Mouse (Mus musculus): ENCODE measurements around the gene Cyp26b1. TPM values are rescaled to one million over a fixed set of nuclear protein-coding genes. Genes with fewer than 3 reads are reported as not detected.

The Cyp26b1 gene
- polyA plus RNA-seq, 1 experiment, result 14.5 TPM

DNA sequence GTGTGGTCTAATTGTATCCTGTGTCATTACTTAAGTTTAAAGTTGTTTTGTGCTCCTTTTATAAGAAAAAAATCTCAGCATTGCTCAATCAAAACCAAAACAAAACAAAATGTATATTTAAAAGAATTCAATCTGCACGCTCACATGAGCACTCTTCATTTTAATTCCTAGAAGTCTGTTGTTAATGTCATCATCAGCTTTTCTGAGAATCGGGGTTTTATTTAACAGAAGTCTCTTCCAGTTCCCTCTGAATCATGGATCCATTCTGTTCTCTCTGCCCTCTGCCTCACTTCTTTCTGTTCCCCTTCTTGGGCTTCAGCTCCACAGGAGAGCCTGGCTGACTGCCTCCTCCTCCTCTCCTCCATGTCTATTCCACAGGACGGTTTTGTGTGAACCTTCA lies 49.3 kb downstream of the Cyp26b1 start:
- Histone ChIP-seq H3K27ac (ENCODE audit: insufficient read depth, low read length) (no peak overlapping the region), H3K4me1 (ENCODE audit: control insufficient read depth, insufficient read depth, low read length) (no peaks in the 10 kb centered on the region), H3K27me3 (ENCODE audit: control insufficient read depth, insufficient read depth, low read length) (no peaks in the 10 kb centered on the region), H3K4me3 (replicated peaks; ENCODE audit: insufficient read depth, low read depth, low read length) (no peak overlapping the region)
- DNase-seq, result no peak
- 81% methylated on average over 3 of the region's 3 CpGs for WGBS
- TF ChIP-seq CTCF (IDR thresholded peaks at IDR 0.05; ENCODE audit: borderline replicate concordance, insufficient read depth, low read depth, low read length) (no peak), POLR2A (IDR thresholded peaks at IDR 0.05; ENCODE audit: borderline replicate concordance, insufficient read depth, low read length) (no peak)

DNA sequence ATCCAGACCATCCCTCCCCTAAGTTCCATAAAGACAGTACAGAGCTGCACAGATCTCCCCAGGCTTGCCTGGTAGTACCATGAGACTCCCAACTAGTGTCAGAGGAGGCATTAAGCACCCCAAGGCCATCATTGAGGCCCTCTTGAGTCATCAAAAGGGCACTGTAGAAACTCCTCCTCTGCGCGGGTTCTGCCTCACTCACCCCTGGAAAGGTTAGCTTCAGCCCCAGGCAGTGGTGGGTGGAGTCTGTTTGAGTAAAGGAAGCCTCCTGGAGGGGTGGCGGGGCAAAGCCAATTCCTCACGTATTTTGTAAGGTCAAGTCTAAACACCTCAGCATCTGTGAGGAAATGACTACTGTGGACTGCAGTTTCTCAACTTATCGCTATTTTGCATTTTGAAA lies 50.2 kb downstream of the Cyp26b1 start:
- WGBS, result 67% methylated on average over 5 of the region's 5 CpGs
- Histone ChIP-seq H3K4me1 (ENCODE audit: control insufficient read depth, insufficient read depth, low read length) (no peaks in the 10 kb centered on the region), H3K4me3 (replicated peaks; ENCODE audit: insufficient read depth, low read depth, low read length) (no peak overlapping the region), H3K27me3 (ENCODE audit: control insufficient read depth, insufficient read depth, low read length) (no peaks in the 10 kb centered on the region), H3K27ac (ENCODE audit: insufficient read depth, low read length) (no peak overlapping the region)
- no peak for DNase-seq
- no peak for TF ChIP-seq CTCF (IDR thresholded peaks at IDR 0.05; ENCODE audit: borderline replicate concordance, insufficient read depth, low read depth, low read length)
- no peak for TF ChIP-seq POLR2A (IDR thresholded peaks at IDR 0.05; ENCODE audit: borderline replicate concordance, insufficient read depth, low read length)

- DNase-seq, result no peak
- H3K27me3 ChIP-seq (ENCODE audit: control insufficient read depth, insufficient read depth, low read length), result no peaks in the 10 kb centered on the region
- no peak overlapping the region for H3K4me3 ChIP-seq (replicated peaks; ENCODE audit: insufficient read depth, low read depth, low read length)
- H3K4me1 ChIP-seq (ENCODE audit: control insufficient read depth, insufficient read depth, low read length), result no peaks in the 10 kb centered on the region
- TF ChIP-seq CTCF (IDR thresholded peaks at IDR 0.05; ENCODE audit: borderline replicate concordance, insufficient read depth, low read depth, low read length), result no peak
- TF ChIP-seq POLR2A (IDR thresholded peaks at IDR 0.05; ENCODE audit: borderline replicate concordance, insufficient read depth, low read length), result no peak
- H3K27ac ChIP-seq (ENCODE audit: insufficient read depth, low read length), result no peak overlapping the region
- WGBS, result 57% methylated on average over 4 of the region's 4 CpGs
These were observed 53.8 kb downstream of the Cyp26b1 start for GRCm38 (mm10) chr6:84539924-84540323.

GRCm38 (mm10) chr6:84538681-84539080 lies 55.0 kb downstream of the Cyp26b1 start:
- no peaks in the 10 kb centered on the region for H3K27me3 ChIP-seq (ENCODE audit: control insufficient read depth, insufficient read depth, low read length)

GRCm38 (mm10) chr6:84537611-84538197 lies 56.0 kb downstream of the Cyp26b1 start:
- no peak for TF ChIP-seq POLR2A (IDR thresholded peaks at IDR 0.05; ENCODE audit: borderline replicate concordance, insufficient read depth, low read length)
- Histone ChIP-seq H3K27me3 (ENCODE audit: control insufficient read depth, insufficient read depth, low read length) (no peaks in the 10 kb centered on the region), H3K4me3 (replicated peaks; ENCODE audit: insufficient read depth, low read depth, low read length) (no peak overlapping the region), H3K27ac (ENCODE audit: insufficient read depth, low read length) (no peak overlapping the region), H3K4me1 (ENCODE audit: control insufficient read depth, insufficient read depth, low read length) (no peaks in the 10 kb centered on the region)
- DNase-seq, result no peak
- 41% methylated on average over 16 of the region's 16 CpGs for WGBS

More at GRCm38 (mm10) chr6:84538681-84539080, 55.0 kb downstream of the Cyp26b1 start:
- 73% methylated on average over 3 of the region's 3 CpGs for WGBS
- Histone ChIP-seq H3K4me1 (ENCODE audit: control insufficient read depth, insufficient read depth, low read length) (no peaks in the 10 kb centered on the region), H3K4me3 (replicated peaks; ENCODE audit: insufficient read depth, low read depth, low read length) (no peak overlapping the region), H3K27ac (ENCODE audit: insufficient read depth, low read length) (no peak overlapping the region)
- DNase-seq, result no peak
- TF ChIP-seq POLR2A (IDR thresholded peaks at IDR 0.05; ENCODE audit: borderline replicate concordance, insufficient read depth, low read length) (no peak), CTCF (IDR thresholded peaks at IDR 0.05; ENCODE audit: borderline replicate concordance, insufficient read depth, low read depth, low read length) (no peak)

DNA sequence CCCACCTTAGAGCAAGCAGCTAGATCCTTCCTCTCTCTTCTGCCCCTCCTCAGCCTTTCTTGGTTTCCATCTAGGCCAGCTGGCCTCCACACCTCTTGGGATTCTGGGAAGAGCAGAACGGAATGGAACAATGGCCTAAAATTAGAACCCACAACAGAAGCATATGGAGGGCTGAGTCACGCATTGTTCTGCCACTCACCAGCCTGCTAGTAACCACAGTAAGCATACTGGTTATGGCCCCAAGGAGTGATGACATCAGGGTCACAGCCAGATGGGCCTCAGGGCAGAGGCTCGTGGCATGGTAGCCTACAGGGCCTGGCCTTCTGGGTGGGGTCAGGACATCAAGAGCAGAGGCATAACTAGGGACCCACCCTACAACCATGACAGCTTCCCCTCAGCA lies 58.8 kb downstream of the Cyp26b1 start:
- Histone ChIP-seq H3K27me3 (ENCODE audit: control insufficient read depth, insufficient read depth, low read length) (no peaks in the 10 kb centered on the region), H3K4me1 (ENCODE audit: control insufficient read depth, insufficient read depth, low read length) (no peaks in the 10 kb centered on the region), H3K4me3 (replicated peaks; ENCODE audit: insufficient read depth, low read depth, low read length) (no peak overlapping the region), H3K27ac (ENCODE audit: insufficient read depth, low read length) (no peak overlapping the region)
- no peak for TF ChIP-seq POLR2A (IDR thresholded peaks at IDR 0.05; ENCODE audit: borderline replicate concordance, insufficient read depth, low read length)
- 43% methylated on average over 3 of the region's 3 CpGs for WGBS
- DNase-seq, result peak; percentile 12 to 31

- H3K27ac ChIP-seq (ENCODE audit: insufficient read depth, low read length), result no peak overlapping the region
- H3K4me3 ChIP-seq (replicated peaks; ENCODE audit: insufficient read depth, low read depth, low read length), result no peak overlapping the region
- no peaks in the 10 kb centered on the region for H3K27me3 ChIP-seq (ENCODE audit: control insufficient read depth, insufficient read depth, low read length)
- no peak for DNase-seq
- no peaks in the 10 kb centered on the region for H3K4me1 ChIP-seq (ENCODE audit: control insufficient read depth, insufficient read depth, low read length)
- TF ChIP-seq POLR2A (IDR thresholded peaks at IDR 0.05; ENCODE audit: borderline replicate concordance, insufficient read depth, low read length) (no peak), CTCF (IDR thresholded peaks at IDR 0.05; ENCODE audit: borderline replicate concordance, insufficient read depth, low read depth, low read length) (no peak)
These were observed 63.8 kb downstream of the Cyp26b1 start for GRCm38 (mm10) chr6:84529912-84530311.

- TF ChIP-seq CTCF (IDR thresholded peaks at IDR 0.05; ENCODE audit: borderline replicate concordance, insufficient read depth, low read depth, low read length) (no peak), POLR2A (IDR thresholded peaks at IDR 0.05; ENCODE audit: borderline replicate concordance, insufficient read depth, low read length) (no peak)
- DNase-seq, result no peak
- WGBS, result 82% methylated on average over 7 of the region's 7 CpGs
- Histone ChIP-seq H3K27ac (ENCODE audit: insufficient read depth, low read length) (no peak overlapping the region), H3K4me1 (ENCODE audit: control insufficient read depth, insufficient read depth, low read length) (no peaks in the 10 kb centered on the region), H3K27me3 (ENCODE audit: control insufficient read depth, insufficient read depth, low read length) (no peaks in the 10 kb centered on the region), H3K4me3 (replicated peaks; ENCODE audit: insufficient read depth, low read depth, low read length) (no peak overlapping the region)
These were observed 68.7 kb downstream of the Cyp26b1 start for GRCm38 (mm10) chr6:84524901-84525601.

Data from cerebellum, adult 2 months (tissue).